Mouse (Mus musculus) lung, postnatal 25 days (tissue): Measurements from ENCODE around the gene Spcs1.

ENCODE experiments used
- DNase-seq: peaks from one replicate; pipeline ENCODE4 v3.0.0; 2022; ENCODE audit warnings: low spot score

Spcs1 gene

GRCm38 (mm10) chr14:31001307-31002205, at the start of gene Spcs1, which contains the start of gene Glt8d1:
Gene Spcs1, minus strand, starts transcription at chr14:31001672.
Gene Glt8d1, plus strand, starts transcription at chr14:31001400.
- peak; percentile 85 for DNase-seq

GRCm38 (mm10) chr14:31045817-31046216, 44.3 kb upstream of the Spcs1 start:
- no peak for DNase-seq

GRCm38 (mm10) chr14:31045296-31045695, 43.8 kb upstream of the Spcs1 start:
- no peak for DNase-seq

- no peak for DNase-seq
Measured at GRCm38 (mm10) chr14:31025785-31026184, 24.3 kb upstream of the Spcs1 start.

GRCm38 (mm10) chr14:31022579-31022978, 21.1 kb upstream of the Spcs1 start:
- no peak for DNase-seq

- DNase-seq, result peak; percentile 79
Measured at GRCm38 (mm10) chr14:31019331-31020205, 18.1 kb upstream of the Spcs1 start.

GRCm38 (mm10) chr14:31018860-31019291, 17.4 kb upstream of the Spcs1 start, which contains the start of the genes Pbrm1 and Gnl3:
Gene Pbrm1, plus strand, starts transcription at chr14:31019138.
Gene Gnl3, minus strand, starts transcription at chr14:31019152.
- DNase-seq, result peak; percentile 97

GRCm38 (mm10) chr14:31017854-31018253, 16.4 kb upstream of the Spcs1 start:
- DNase-seq, result no peak

GRCm38 (mm10) chr14:31016063-31016462, 14.6 kb upstream of the Spcs1 start:
- DNase-seq, result no peak

- no peak for DNase-seq
Measured at GRCm38 (mm10) chr14:31013928-31014327, 12.5 kb upstream of the Spcs1 start.

GRCm38 (mm10) chr14:31011588-31011987, 10.1 kb upstream of the Spcs1 start:
- no peak for DNase-seq

GRCm38 (mm10) chr14:31006779-31007178, 5.3 kb upstream of the Spcs1 start:
- DNase-seq, result no peak

- no peak for DNase-seq
Measured at GRCm38 (mm10) chr14:31004527-31004926, 3.1 kb upstream of the Spcs1 start.

- DNase-seq, result no peak
Measured at GRCm38 (mm10) chr14:31000816-31001306, 611 bp downstream of the Spcs1 start.

- no peak for DNase-seq
Measured at GRCm38 (mm10) chr14:31000356-31000755, 1.1 kb downstream of the Spcs1 start.

- no peak for DNase-seq
Measured at GRCm38 (mm10) chr14:30996417-30996816, 5.1 kb downstream of the Spcs1 start.

- DNase-seq, result no peak
Measured at GRCm38 (mm10) chr14:30976222-30976621, 25.2 kb downstream of the Spcs1 start.

- peak; percentile 15 for DNase-seq
Measured at GRCm38 (mm10) chr14:30974204-30974603, 27.3 kb downstream of the Spcs1 start.

GRCm38 (mm10) chr14:30960366-30960765, 41.1 kb downstream of the Spcs1 start:
- no peak for DNase-seq

- no peak for DNase-seq
Measured at GRCm38 (mm10) chr14:30959031-30959430, 42.4 kb downstream of the Spcs1 start.

- DNase-seq, result no peak
Measured at GRCm38 (mm10) chr14:30958517-30958916, 43.0 kb downstream of the Spcs1 start.

GRCm38 (mm10) chr14:30951154-30951825, 50.2 kb downstream of the Spcs1 start, which contains the start of gene Nek4:
Gene Nek4, plus strand, starts transcription at chr14:30951377.
- DNase-seq, result peak; percentile 98
